Mouse (Mus musculus): ENCODE data around the gene Mdh1. TPM values are rescaled to one million over a fixed set of nuclear protein-coding genes. Genes with fewer than 3 reads are reported as not detected.

Mdh1 gene
- total RNA-seq (2023), result 100 to 1,000 TPM; 138 to 140 TPM

GRCm38 (mm10) chr11:21571700-21572381, at the start of gene Mdh1, which contains the start of gene Wdpcp:
Gene Mdh1, minus strand, starts transcription at chr11:21572367.
Gene Wdpcp, plus strand, starts transcription at chr11:21572235.

Other genes starting within 250 kb of the Mdh1 start
- gene Ugp2, start 201.2 kb downstream of the Mdh1 start, total RNA-seq (2023), result 10 to 100 TPM; 42.3 to 43.3 TPM
- gene Wdpcp, start 132 bp downstream of the Mdh1 start, total RNA-seq (2023), result 1 to 10 TPM; 1.8 to 3.6 TPM

Data from B cell, adult 67 days (primary cell).